Comparison of ENCODE assay signal across 18 mouse cellular contexts in the genomic region with DNA sequence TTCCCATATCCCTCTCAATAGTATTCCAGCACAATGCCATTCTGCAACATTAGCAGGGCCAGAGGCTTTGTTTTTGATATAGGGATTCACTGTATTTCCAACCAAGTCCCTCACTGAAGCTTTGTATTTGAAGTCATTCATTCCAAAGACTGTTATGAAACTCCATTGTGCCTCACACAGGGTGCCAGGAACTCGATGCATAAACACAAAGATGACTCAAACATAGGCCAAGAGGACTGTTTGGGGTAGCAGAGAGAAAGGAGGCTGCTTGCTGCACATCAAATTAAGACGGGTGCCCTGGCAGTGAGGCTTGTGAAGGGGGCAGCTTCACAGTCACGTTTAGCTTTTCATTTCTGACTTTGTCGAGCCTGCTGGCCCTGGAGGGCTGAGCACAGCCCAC.
DNase-seq lines count a peak whose midpoint lies in the region; ATAC-seq and TF ChIP-seq lines count a peak whose summit lies in the region.
"Had no signal": no experiment of that assay in that cellular context is flagged by ENCODE, and none has a peak within 500 bp of the region (broad histone marks: within the 10 kb centered on the region; RNA-seq: fewer than 3 reads in every experiment).

No protein-coding gene starts in this region.

- H3K27ac ChIP-seq in kidney, embryonic 16.5 days (ENCODE audit: low read length) = no peak overlapping the region
- H3K27ac ChIP-seq: embryonic facial prominence, embryonic 10.5 days; forebrain, embryonic 13.5 days; heart, embryonic 10.5 days had no signal

- no peak for TF ChIP-seq CTCF in brain, embryonic 14.5 days (IDR thresholded peaks at IDR 0.05; ENCODE audit: borderline replicate concordance, extremely low read depth, insufficient read depth, insufficient read length)

- intact Hi-C loops in heart, postnatal 14 days (cut with DNase I) = no loop called here
- intact Hi-C loops in left cerebral cortex, postnatal 4 days (cut with DNase I) = no loop called here
- intact Hi-C loops in left cerebral cortex, postnatal 10 days (cut with DNase I) = no loop called here

- TF ChIP-seq POLR2A in brain, embryonic 14.5 days (IDR thresholded peaks at IDR 0.05; ENCODE audit: borderline replicate concordance, extremely low read depth, insufficient read depth, insufficient read length, poor library complexity, severe bottlenecking) = no peak

- H3K36me3 ChIP-seq in kidney, embryonic 16.5 days (ENCODE audit: insufficient read depth, low read length) = no peaks in the 10 kb centered on the region
- H3K36me3 ChIP-seq: embryonic facial prominence, embryonic 10.5 days; heart, embryonic 10.5 days had no signal

- no peak overlapping the region for H3K4me2 ChIP-seq in kidney, embryonic 16.5 days (replicated peaks; ENCODE audit: low read depth, low read length)
- H3K4me2 ChIP-seq: forebrain, embryonic 13.5 days had no signal

- no peak overlapping the region for H3K4me3 ChIP-seq in kidney, embryonic 16.5 days (ENCODE audit: low read length)
- H3K4me3 ChIP-seq: embryonic facial prominence, embryonic 10.5 days; forebrain, embryonic 13.5 days; heart, embryonic 10.5 days had no signal

- no peak overlapping the region for H3K9ac ChIP-seq in kidney, embryonic 16.5 days (replicated peaks; ENCODE audit: low read length)
- H3K9ac ChIP-seq: forebrain, embryonic 13.5 days; forebrain, postnatal 0 days had no signal

- H3K27me3 ChIP-seq in kidney, embryonic 16.5 days (ENCODE audit: insufficient read depth, low read length) = no peaks in the 10 kb centered on the region
- H3K27me3 ChIP-seq: forebrain, embryonic 13.5 days had no signal

- H3K4me1 ChIP-seq in kidney, embryonic 16.5 days (ENCODE audit: insufficient read depth, low read length) = no peaks in the 10 kb centered on the region
- H3K4me1 ChIP-seq: heart, embryonic 10.5 days had no signal

- peak; percentile 79 for DNase-seq in heart, adult 11 months
- no peak for DNase-seq in heart, postnatal 14 days
- peak; percentile 15 for DNase-seq in left cerebral cortex, postnatal 4 days
- no peak for DNase-seq in left cerebral cortex, postnatal 10 days (ENCODE audit: extremely low spot score in 1 of 2, low spot score in 2 of 2)
- DNase-seq in 3T3-L1 (ENCODE audit: low read depth, low spot score) = peak; percentile 36
- peak; percentile 43 for DNase-seq in brain, embryonic 14.5 days (ENCODE audit: low read depth)
- DNase-seq: adrenal gland, postnatal 14 days; cerebellum, adult 2 months; cerebellum, postnatal 10 days; forebrain, postnatal 0 days; gastrocnemius, postnatal 36 days; heart, adult 18-20 months; heart, postnatal 10 days had no signal

- ATAC-seq in kidney, embryonic 16.5 days (ENCODE audit: low FRiP score, low TSS enrichment) = no peak
- ATAC-seq: forebrain, embryonic 13.5 days; forebrain, postnatal 0 days; intestine, embryonic 16.5 days had no signal

- 46% methylated on average over 4 of the region's 4 CpGs for WGBS in kidney, embryonic 16.5 days

- no peaks in the 10 kb centered on the region for H3K9me3 ChIP-seq in kidney, embryonic 16.5 days (ENCODE audit: low read length)
- H3K9me3 ChIP-seq: embryonic facial prominence, embryonic 10.5 days; forebrain, embryonic 13.5 days; heart, embryonic 10.5 days had no signal

Comparison
In these comparisons a context has a peak if more than half of its experiments do, and no peak if none do; other contexts are left out.
1. DNase-seq: peak in heart, adult 11 months (single experiment), left cerebral cortex, postnatal 4 days (single experiment), 3T3-L1 (single experiment) and brain, embryonic 14.5 days (single experiment); none in heart, postnatal 14 days (0 of 2) and left cerebral cortex, postnatal 10 days (0 of 2).